Mouse (Mus musculus) myocyte (in vitro differentiated cells): ENCODE data around the gene Fam196b.

Source experiments
- CEBPB ChIP-seq: IDR thresholded peaks from 2 replicates; pipeline ENCODE4 v1.6.1; 2011; ENCODE audit warnings: mild to moderate bottlenecking, moderate library complexity; ENCODE audit not compliant: poor library complexity, insufficient read depth, severe bottlenecking
- E2F4 ChIP-seq: IDR thresholded peaks from one replicate; pipeline ENCODE4 v1.6.1; 2011; ENCODE audit warnings: mild to moderate bottlenecking, control low read depth, moderate library complexity; ENCODE audit not compliant: insufficient read depth
- MAX ChIP-seq: IDR thresholded peaks from one replicate; pipeline ENCODE4 v1.6.1; 2011; ENCODE audit warnings: low read depth, mild to moderate bottlenecking, control low read depth
- MYOD1 ChIP-seq, 3 experiments: IDR thresholded peaks; one replicate each; pipeline ENCODE4 v1.6.1; 2011; ENCODE audit warnings: control low read depth in 2 of 3, low read depth in 2 of 3, mild to moderate bottlenecking in 2 of 3, moderate library complexity in 1 of 3; ENCODE audit not compliant: insufficient read length in 2 of 3, control insufficient read depth in 1 of 3
- MYOG ChIP-seq, 3 experiments: IDR thresholded peaks; one replicate each; pipeline ENCODE4 v1.6.1; 2011; ENCODE audit warnings: control low read depth in 2 of 3, low read depth in 2 of 3, mild to moderate bottlenecking in 2 of 3; ENCODE audit not compliant: insufficient read length in 2 of 3, control insufficient read depth in 1 of 3, insufficient read depth in 1 of 3
- POLR2A ChIP-seq: IDR thresholded peaks from one replicate; pipeline ENCODE4 v1.6.1; 2011; ENCODE audit warnings: low read depth, mild to moderate bottlenecking, control low read depth, moderate library complexity; ENCODE audit not compliant: insufficient read length
- POLR2AphosphoS2 ChIP-seq: IDR thresholded peaks from one replicate; pipeline ENCODE4 v1.6.1; 2011; ENCODE audit warnings: low read depth, control low read depth; ENCODE audit not compliant: insufficient read length
- REST ChIP-seq: IDR thresholded peaks from one replicate; pipeline ENCODE4 v1.6.1; 2011; ENCODE audit warnings: mild to moderate bottlenecking, control low read depth, moderate library complexity; ENCODE audit not compliant: insufficient read depth, insufficient read length
- SRF ChIP-seq: IDR thresholded peaks from one replicate; pipeline ENCODE4 v1.6.1; 2011; ENCODE audit warnings: low read depth; ENCODE audit not compliant: control insufficient read depth, insufficient read length
- TCF12 ChIP-seq: IDR thresholded peaks from one replicate; pipeline ENCODE4 v1.6.1; 2011; ENCODE audit warnings: mild to moderate bottlenecking, control low read depth; ENCODE audit not compliant: poor library complexity, insufficient read depth, severe bottlenecking
- TCF3 ChIP-seq: IDR thresholded peaks from one replicate; pipeline ENCODE4 v1.6.1; 2011; ENCODE audit warnings: low read depth, control low read depth; ENCODE audit not compliant: insufficient read length
- USF1 ChIP-seq: IDR thresholded peaks from one replicate; pipeline ENCODE4 v1.6.1; 2011; ENCODE audit warnings: low read depth, mild to moderate bottlenecking, control low read depth, moderate library complexity

DNA sequence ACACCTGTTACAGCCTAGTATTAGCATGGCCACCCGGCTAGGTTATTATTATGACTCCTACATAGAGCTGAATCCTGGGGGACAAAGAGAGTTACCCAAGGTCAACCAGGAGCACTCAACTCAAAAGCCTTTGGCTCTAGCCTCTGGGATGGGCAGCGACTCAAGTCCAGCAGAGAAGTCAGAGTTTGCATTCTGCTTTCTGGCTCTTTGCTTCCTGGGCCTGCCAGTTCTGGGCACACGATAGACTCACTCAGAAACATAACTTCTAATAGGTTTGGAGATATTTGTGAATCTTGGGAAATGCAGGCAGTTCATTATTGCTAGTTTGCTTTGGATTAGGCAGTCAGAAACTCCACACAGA, 102.0 kb downstream of the Fam196b start:
- no peak for TF ChIP-seq USF1
- TF ChIP-seq TCF12 = no peak
- no peak for TF ChIP-seq POLR2A
- TF ChIP-seq MAX = no peak
- TF ChIP-seq MYOG (IDR thresholded peaks at IDR 0.05; ENCODE audit: control insufficient read depth in 1 of 3, insufficient read depth in 1 of 3, insufficient read length in 2 of 3, low read depth in 2 of 3) = no peak
- no peak for TF ChIP-seq MYOD1 (IDR thresholded peaks at IDR 0.05; ENCODE audit: control insufficient read depth in 1 of 3, insufficient read length in 2 of 3, low read depth in 2 of 3)
- TF ChIP-seq E2F4 = no peak
- TF ChIP-seq POLR2AphosphoS2 = no peak
- no peak for TF ChIP-seq TCF3
- TF ChIP-seq CEBPB = no peak
- no peak for TF ChIP-seq SRF
- TF ChIP-seq REST = no peak
